Mouse (Mus musculus) hindbrain, postnatal 0 days (tissue): Measurements from ENCODE around the gene Snx3. TPM values are rescaled to one million over a fixed set of nuclear protein-coding genes. Genes with fewer than 3 reads are reported as not detected.

Source experiments
- ATAC-seq: fragments of 200-750 bp; cut with Nextera tagmentation; 2 replicates; pipeline ENCODE4 v1.8.0; 2017; ENCODE audit warnings: mild to moderate bottlenecking, moderate TSS enrichment, moderate library complexity
- DNase-seq: peaks from one replicate; pipeline ENCODE4 v3.0.0-alpha.2; 2015; ENCODE audit warnings: low spot score
- H3K27ac ChIP-seq: fragments of 300-500 bp; sonication (generic); 2 replicates; pipeline ENCODE4 v1.5.1; 2014; ENCODE audit warnings: mild to moderate bottlenecking
- H3K27me3 ChIP-seq: fragments of 300-500 bp; sonication (generic); 2 replicates; pipeline ENCODE4 v1.6.1; 2014; ENCODE audit warnings: low read length, mixed read lengths; ENCODE audit not compliant: insufficient read depth
- H3K36me3 ChIP-seq: fragments of 300-500 bp; sonication (generic); 2 replicates; pipeline ENCODE4 v1.6.1; 2014; ENCODE audit warnings: low read length, mixed read lengths; ENCODE audit not compliant: insufficient read depth
- H3K4me1 ChIP-seq: fragments of 300-500 bp; sonication (generic); 2 replicates; pipeline ENCODE4 v1.6.1; 2014; ENCODE audit warnings: antibody characterized with exemption, low read length, mixed read lengths; ENCODE audit not compliant: insufficient read depth
- H3K4me2 ChIP-seq: fragments of 300-500 bp; sonication (generic); 2 replicates; pipeline ENCODE4 v1.6.1; 2014; ENCODE audit warnings: low read depth, mild to moderate bottlenecking, low read length, moderate library complexity, mixed read lengths
- H3K4me3 ChIP-seq: fragments of 300-500 bp; sonication (generic); 2 replicates; pipeline ENCODE4 v1.5.1; 2014; ENCODE audit warnings: low read length
- H3K9ac ChIP-seq: fragments of 300-500 bp; sonication (generic); replicated peaks from 2 replicates; pipeline ENCODE4 v1.6.1; 2014; ENCODE audit warnings: mild to moderate bottlenecking, low read length, moderate library complexity, mixed read lengths
- H3K9me3 ChIP-seq: fragments of 300-500 bp; sonication (generic); 2 replicates; pipeline ENCODE4 v1.6.1; 2016; ENCODE audit warnings: low read length, mixed read lengths
- CTCF ChIP-seq: IDR thresholded peaks from 2 replicates; pipeline ENCODE4 v1.5.1; 2016; ENCODE audit warnings: antibody characterized with exemption, control low read depth, low read depth
- WGBS: fragments of 180-500 bp; shearing (Covaris S2); extraction: QIAGEN DNeasy Blood & Tissue Kit; methylation state at CpG from one replicate; pipeline ENCODE4 v1.1.7; 2014; 5-methylcytosine and 5-hydroxymethylcytosine counted together
- polyA plus RNA-seq: library from polyadenylated mRNA; unstranded; fragments of >200 nt; fragmentation: Nextera tagmentation; extraction: Ambion mirVana; gene quantifications from 2 replicates; pipeline ENCODE4 v1.2.1, GENCODE M21; 2015
- total RNA-seq: library from RNA; depleted of rRNA; stranded (reverse); fragments of >200 nt; gene quantifications from 2 replicates; pipeline ENCODE4 v1.2.3, GENCODE M21; 2014

Snx3 gene
- total and polyA plus RNA-seq, 2 experiments from 2014 or later = 134 to 344 TPM

DNA sequence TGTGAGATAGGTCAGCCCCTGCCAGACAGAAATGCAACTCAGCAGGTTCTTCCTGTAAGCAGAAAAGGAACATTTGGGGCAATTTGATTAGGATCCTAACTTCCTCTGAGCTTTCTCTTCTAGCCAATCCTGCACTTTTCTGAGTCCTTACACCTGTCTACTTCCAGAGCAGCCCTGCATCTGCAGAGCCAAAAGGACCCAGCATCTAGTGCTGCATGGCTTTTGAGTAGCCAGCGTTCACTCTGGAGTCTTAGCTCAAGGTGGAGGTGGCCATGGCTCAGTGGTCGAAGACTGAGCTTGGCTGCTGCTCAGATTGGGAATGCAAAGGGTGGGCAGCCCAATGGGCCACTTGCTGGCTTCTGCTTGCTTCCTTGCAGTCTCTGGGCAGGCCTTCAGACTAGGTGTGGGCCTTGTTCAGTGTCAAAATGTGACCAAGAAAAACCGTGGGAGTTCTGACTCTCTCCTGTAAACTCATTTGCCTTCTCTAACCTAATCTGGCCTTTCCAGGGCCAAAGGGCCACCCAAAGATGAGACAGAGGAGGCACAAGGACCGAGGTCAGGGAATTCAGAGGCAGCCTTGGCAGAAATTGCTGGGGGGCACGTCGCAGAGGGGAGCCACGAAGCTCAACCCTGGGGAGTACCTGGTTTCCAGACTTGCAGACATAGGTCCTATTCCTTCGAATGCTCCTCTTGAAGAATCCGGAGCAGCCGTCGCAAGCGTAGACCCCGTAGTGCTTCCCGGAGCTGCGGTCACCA is 75.9 kb downstream of the Snx3 start:
- Histone ChIP-seq H3K9me3 (no peaks in the 10 kb centered on the region), H3K4me3 (no peak overlapping the region), H3K9ac (no peak overlapping the region), H3K4me1 (peaks cover 3% of the 10 kb centered on the region; the same call in 1 of the 2 replicates), H3K4me2 (no peak overlapping the region), H3K27me3 (peaks cover 89% of the 10 kb centered on the region), H3K36me3 (no peaks in the 10 kb centered on the region), H3K27ac (no peak overlapping the region)
- DNase-seq = no peak
- 2% methylated on average over 15 of the region's 15 CpGs for WGBS
- no peak for ATAC-seq
- no peak for TF ChIP-seq CTCF

DNA sequence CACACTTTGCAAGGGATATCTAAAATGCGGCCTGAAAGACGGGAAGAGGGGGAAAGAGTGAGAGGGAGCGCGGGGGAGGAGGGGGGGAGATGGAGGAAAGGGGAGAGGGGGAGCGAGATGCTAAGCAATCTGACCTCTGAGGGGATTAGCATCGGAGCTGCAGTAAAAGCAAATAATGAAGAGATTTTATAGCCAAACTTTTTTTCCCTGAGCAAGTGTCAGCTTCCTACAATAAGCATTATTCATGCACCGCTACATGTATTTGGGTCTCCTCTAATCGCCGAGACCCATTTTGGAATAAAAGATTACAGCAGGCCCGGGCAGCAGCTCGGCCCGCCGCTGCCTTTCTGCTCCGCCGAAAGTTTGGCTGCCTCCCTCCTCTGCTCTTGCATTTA is 76.4 kb downstream of the Snx3 start:
- TF ChIP-seq CTCF = no peak
- no peak overlapping the region for H3K9ac ChIP-seq
- no peak overlapping the region for H3K4me3 ChIP-seq
- 2% methylated on average over 15 of the region's 15 CpGs for WGBS
- H3K27ac ChIP-seq = no peak overlapping the region
- H3K4me1 ChIP-seq = no peaks in the 10 kb centered on the region
- DNase-seq (no peak), ATAC-seq (no peak)
- H3K27me3 ChIP-seq = peaks cover 89% of the 10 kb centered on the region
- no peak overlapping the region for H3K4me2 ChIP-seq
- no peaks in the 10 kb centered on the region for H3K36me3 ChIP-seq
- no peaks in the 10 kb centered on the region for H3K9me3 ChIP-seq

DNA sequence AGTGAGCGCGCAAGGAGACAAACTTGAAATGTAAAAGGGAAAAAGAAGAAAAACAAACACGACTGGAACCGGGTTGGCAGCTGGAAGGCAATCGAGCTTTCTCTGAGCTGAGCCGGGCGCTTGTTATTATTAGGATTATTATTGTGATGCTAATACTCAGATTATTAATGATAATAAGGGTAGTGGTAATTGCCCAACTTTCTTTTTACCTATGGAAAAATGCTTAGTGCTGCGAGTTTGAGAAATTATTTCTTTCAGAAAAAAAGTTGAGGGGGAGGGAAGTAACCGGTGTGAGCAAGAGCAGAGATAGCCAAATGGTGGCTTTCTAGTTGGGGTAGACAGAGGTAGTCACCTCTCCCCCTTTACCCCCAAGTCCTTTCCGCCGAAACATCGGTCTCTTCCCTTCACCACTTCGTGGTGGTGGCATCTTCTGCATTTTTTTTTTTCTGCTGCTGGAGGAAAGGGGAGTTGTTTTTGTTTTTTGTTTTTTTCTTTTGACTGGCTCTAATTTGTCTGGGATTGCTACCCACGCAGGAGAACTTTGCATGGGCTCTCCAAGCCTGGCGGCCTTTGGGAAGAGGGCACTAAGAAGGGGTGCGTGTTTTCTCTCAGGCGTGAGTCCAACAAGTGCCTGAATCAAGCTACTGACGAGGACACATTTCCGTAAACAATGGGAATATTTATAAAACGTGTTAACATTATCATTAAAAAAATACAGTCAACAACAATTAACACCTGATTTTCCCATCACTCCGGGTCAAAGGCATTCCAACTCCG is 77.1 kb downstream of the Snx3 start:
- no peak for TF ChIP-seq CTCF
- ATAC-seq = no peak
- WGBS = 2% methylated on average over 22 of the region's 22 CpGs
- no peak overlapping the region for H3K4me2 ChIP-seq
- no peaks in the 10 kb centered on the region for H3K9me3 ChIP-seq
- no peaks in the 10 kb centered on the region for H3K36me3 ChIP-seq
- DNase-seq = no peak
- no peak overlapping the region for H3K9ac ChIP-seq
- H3K4me1 ChIP-seq = no peaks in the 10 kb centered on the region
- peaks cover 89% of the 10 kb centered on the region for H3K27me3 ChIP-seq
- no peak overlapping the region for H3K4me3 ChIP-seq
- H3K27ac ChIP-seq = no peak overlapping the region

DNA sequence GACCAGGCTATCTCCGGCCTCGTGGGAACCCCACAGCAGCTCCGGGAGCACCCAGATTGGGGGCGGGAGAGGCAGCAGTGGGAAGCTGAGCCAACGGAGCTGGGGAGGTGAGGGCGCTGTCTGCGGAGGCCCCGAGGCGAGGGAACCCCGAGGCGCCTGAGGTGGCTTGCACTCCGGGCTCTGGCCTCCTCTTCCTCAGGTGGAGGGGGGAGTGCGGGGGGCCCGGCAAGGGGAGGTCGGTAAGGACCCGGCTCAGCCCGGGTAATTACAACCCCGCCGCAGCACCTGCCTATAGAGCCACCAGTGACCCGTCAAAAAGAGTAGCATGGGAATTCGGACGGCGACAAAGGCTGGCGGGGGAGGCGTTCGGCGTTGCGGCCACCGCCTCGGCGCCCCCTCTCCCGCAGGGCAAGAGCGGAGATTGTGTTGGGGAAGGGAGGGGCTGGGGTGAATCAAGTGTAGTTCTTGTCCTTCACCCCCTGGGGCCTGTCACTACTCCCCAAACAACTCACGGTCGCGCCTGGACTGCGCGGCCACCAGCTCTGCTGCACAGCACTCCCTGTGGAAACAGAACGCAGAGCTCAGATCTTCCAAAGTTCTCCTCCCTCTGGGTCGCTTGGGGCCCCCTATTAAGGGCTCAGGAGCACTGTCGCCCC is 77.8 kb downstream of the Snx3 start:
- Histone ChIP-seq H3K4me1 (no peaks in the 10 kb centered on the region), H3K27ac (no peak overlapping the region), H3K4me3 (no peak overlapping the region), H3K27me3 (peaks cover 89% of the 10 kb centered on the region), H3K36me3 (no peaks in the 10 kb centered on the region), H3K4me2 (0 out of 2 replicates have a peak overlapping the region, but pooled peaks have one; percentile 10), H3K9me3 (no peaks in the 10 kb centered on the region), H3K9ac (no peak overlapping the region)
- 1% methylated on average over 39 of the region's 41 CpGs for WGBS
- DNase-seq = no peak
- ATAC-seq = no peak
- TF ChIP-seq CTCF = no peak

- no peak overlapping the region for H3K4me2 ChIP-seq
- H3K9ac ChIP-seq = no peak overlapping the region
- H3K4me3 ChIP-seq = no peak overlapping the region
- no peak for DNase-seq
- TF ChIP-seq CTCF = no peak
- H3K4me1 ChIP-seq = no peaks in the 10 kb centered on the region
- H3K27ac ChIP-seq = no peak overlapping the region
- WGBS = 2% methylated on average over 29 of the region's 29 CpGs
- no peak for ATAC-seq
- no peaks in the 10 kb centered on the region for H3K9me3 ChIP-seq
- no peaks in the 10 kb centered on the region for H3K36me3 ChIP-seq
- H3K27me3 ChIP-seq = peaks cover 89% of the 10 kb centered on the region
Measured at GRCm38 (mm10) chr10:42580131-42580950, 78.5 kb downstream of the Snx3 start.

DNA sequence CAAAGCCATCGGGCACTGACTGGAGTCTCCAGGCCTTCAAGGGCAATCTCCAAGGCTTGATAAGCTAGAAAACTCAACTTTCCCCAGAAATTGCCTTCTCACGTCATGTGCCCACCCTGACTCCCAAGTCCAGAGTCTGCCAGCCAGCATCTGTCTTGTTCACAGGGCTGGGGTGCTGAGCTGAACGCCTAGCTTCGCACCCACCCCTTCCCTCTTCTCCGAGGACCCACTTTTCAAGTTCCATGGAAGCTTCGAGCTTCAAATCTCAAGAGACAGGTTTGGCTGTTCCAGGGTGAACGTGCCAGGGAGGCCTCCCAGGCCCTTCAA is 79.1 kb downstream of the Snx3 start:
- WGBS = 6% methylated on average over 7 of the region's 7 CpGs
- no peaks in the 10 kb centered on the region for H3K36me3 ChIP-seq
- peaks cover 89% of the 10 kb centered on the region for H3K27me3 ChIP-seq
- no peaks in the 10 kb centered on the region for H3K4me1 ChIP-seq
- H3K4me2 ChIP-seq = no peak overlapping the region
- H3K4me3 ChIP-seq = no peak overlapping the region
- DNase-seq (no peak), ATAC-seq (no peak)
- no peak overlapping the region for H3K27ac ChIP-seq
- no peaks in the 10 kb centered on the region for H3K9me3 ChIP-seq
- no peak for TF ChIP-seq CTCF
- no peak overlapping the region for H3K9ac ChIP-seq
